Mouse (Mus musculus) layer of hippocampus, postnatal 25 days (tissue): ENCODE measurements around the gene Wdr6. TPM values are rescaled to one million over a fixed set of nuclear protein-coding genes. Genes with fewer than 3 reads are reported as not detected.

Experiments
- DNase-seq, 2 experiments: peaks; one replicate each; pipeline ENCODE4 v3.0.0; 2022; ENCODE audit warnings: mixed read lengths in 2 of 2, low spot score in 1 of 2; ENCODE audit errors: extremely low spot score in 1 of 2
- microRNA-seq, 2 experiments: library from miRNA; unstranded; fragments of <30 nt; microRNA quantifications; one replicate each; pipeline ENCODE4 v1.2.0; 2021
- total RNA-seq, 2 experiments: library from RNA; stranded (reverse); gene quantifications; 2 replicates each; pipeline ENCODE4 v1.2.3; 2021

The Wdr6 gene
- total RNA-seq, 2 experiments from 2014 or later, result 116 to 134 TPM

DNA sequence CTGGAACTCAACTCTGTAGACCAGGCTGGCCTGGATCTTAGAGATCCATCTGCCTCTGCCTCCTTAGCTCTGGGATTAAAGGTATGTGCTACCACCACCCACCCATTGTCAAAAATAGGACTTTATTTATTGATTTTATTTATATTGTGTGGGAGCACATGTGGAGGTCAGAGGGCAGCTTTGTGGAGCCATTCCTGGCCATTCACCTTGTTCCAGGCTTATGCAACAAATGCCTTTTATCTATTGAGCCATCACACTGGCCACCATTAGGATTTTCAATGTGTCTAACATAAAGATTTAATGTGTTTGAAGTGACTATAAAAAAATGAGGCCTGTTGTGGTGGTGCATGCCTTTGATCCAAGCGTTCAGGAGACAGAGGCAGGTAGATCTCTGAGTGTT lies 47.0 kb downstream of the Wdr6 start:
- no peak for DNase-seq

DNA sequence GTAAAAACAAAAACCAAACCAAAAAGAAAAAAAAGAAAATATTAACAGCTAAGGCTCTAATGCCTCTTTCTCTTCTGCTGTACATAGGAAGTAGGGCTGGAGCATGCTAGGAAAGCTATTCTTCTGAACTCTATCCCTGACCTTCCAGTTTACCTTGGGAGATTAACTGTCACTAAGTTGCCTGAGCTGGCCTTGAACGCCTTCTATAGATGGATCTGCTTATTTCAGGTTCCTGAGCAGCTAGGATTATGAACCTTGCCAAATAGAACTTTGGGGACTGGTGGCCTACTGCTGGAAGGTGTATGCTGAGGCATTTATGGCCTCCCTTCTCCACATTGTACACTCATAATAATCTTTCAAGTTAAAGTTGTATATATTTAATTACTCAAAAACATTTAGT lies 47.6 kb downstream of the Wdr6 start:
- no peak for DNase-seq

DNA sequence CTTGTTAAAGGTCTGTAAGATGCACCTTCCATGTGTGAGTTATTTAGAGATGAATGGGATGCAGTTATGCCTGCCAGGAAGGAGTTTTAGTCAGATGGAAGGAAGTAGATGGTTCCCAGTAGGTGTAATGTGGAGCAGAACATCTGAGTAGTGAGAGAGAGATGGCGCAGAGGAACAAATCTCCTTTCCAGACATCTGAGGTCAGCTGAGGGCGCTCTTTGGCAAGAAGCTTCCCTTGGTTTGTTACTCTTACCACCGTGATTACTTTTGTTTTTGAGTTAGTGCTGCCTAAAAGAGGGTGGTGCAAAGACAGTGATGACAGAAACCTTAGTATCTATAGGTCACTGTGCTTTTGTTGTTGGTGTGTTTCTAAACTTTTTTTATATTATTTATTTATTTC lies 53.1 kb downstream of the Wdr6 start:
- DNase-seq, result no peak

DNA sequence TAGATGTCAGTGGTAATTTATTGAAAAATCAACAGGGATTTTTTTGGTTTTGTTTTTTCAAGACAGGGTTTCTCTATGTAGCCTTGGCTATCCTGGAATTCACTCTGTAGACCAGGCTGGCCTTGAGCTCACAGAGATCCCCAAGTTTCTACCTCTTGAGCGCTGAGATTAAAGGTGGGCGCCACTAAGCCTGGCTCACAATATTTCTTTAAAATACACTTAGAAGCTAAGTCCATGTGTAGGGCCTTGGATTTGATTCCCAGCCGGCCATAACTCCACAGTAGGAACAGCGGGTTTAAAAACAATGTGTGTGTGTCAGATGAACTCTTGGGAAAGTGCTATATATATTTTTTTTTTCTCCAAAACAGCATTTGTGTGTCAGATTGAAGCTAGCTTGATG lies 55.2 kb downstream of the Wdr6 start:
- DNase-seq, result no peak

Small RNAs within 50 kb of the gene (microRNA-seq; reads per million reads assigned to microRNA genes)
- gene Gm24083 (0 reads per million in 2 experiments), gene Mir191 (0 reads per million in 2 experiments), gene Mir425 (1,030 to 1,035 reads per million in 2 experiments)

Other genes starting within 250 kb of the Wdr6 start
- 10 to 100 TPM; 64.8 to 76.7 TPM for gene Gpx1, start 239.8 kb downstream of the Wdr6 start, total RNA-seq
- 100 to 1,000 TPM; 102 to 108 TPM for gene Usp4, start 230.9 kb downstream of the Wdr6 start, total RNA-seq
- gene 1700102P08Rik, start 185.9 kb downstream of the Wdr6 start, total RNA-seq, result 1 to 10 TPM; 1.4 to 2.4 TPM
- under 1 TPM; 0.10 to 0.16 TPM for gene Ccdc36, start 150.3 kb downstream of the Wdr6 start, total RNA-seq
- gene BC048562, start 142.3 kb downstream of the Wdr6 start, total RNA-seq, result not detected
- 10 to 100 TPM; 28.4 to 41.1 TPM for gene Ccdc71, start 118.2 kb downstream of the Wdr6 start, total RNA-seq
- 10 to 100 TPM; 17.6 to 21.3 TPM for gene Klhdc8b, start 117.2 kb downstream of the Wdr6 start, total RNA-seq
- 10 to 100 TPM; 25.9 to 27.8 TPM for gene Lamb2, start 99.0 kb downstream of the Wdr6 start, total RNA-seq
- gene Usp19, start 88.1 kb downstream of the Wdr6 start, total RNA-seq, result 100 to 1,000 TPM; 127 to 155 TPM
- gene Qars, start 71.0 kb downstream of the Wdr6 start, total RNA-seq, result 10 to 100 TPM; 76.6 to 82.5 TPM
- 100 to 1,000 TPM; 133 to 142 TPM for gene Qrich1, start 61.9 kb downstream of the Wdr6 start, total RNA-seq
- 10 to 100 TPM; 60.1 to 62.8 TPM for gene Impdh2, start 18.5 kb downstream of the Wdr6 start, total RNA-seq
- gene Ndufaf3, start 11.3 kb downstream of the Wdr6 start, total RNA-seq, result 10 to 100 TPM; 54.3 to 70.4 TPM
- gene Dalrd3, start 8.9 kb downstream of the Wdr6 start, total RNA-seq, result 100 to 1,000 TPM in 1 of 2 experiments, 10 to 100 TPM in 1; 95.4 to 107 TPM
- 10 to 100 TPM; 92.0 to 97.8 TPM for gene P4htm, start 18.9 kb upstream of the Wdr6 start, total RNA-seq
- gene Arih2, start 70.6 kb upstream of the Wdr6 start, total RNA-seq, result 10 to 100 TPM; 49.3 to 53.9 TPM
- 10 to 100 TPM; 18.2 to 18.4 TPM for gene Slc25a20, start 83.3 kb upstream of the Wdr6 start, total RNA-seq
- gene Prkar2a, start 110.6 kb upstream of the Wdr6 start, total RNA-seq, result 10 to 100 TPM; 38.7 to 38.8 TPM
- gene Ip6k2, start 205.1 kb upstream of the Wdr6 start, total RNA-seq, result 100 to 1,000 TPM; 203 to 244 TPM
- gene Nckipsd, start 229.6 kb upstream of the Wdr6 start, total RNA-seq, result 10 to 100 TPM; 64.9 to 68.1 TPM
- gene Celsr3, start 247.6 kb upstream of the Wdr6 start, total RNA-seq, result 10 to 100 TPM; 42.5 to 66.0 TPM